Mouse (Mus musculus): ENCODE data around the gene Nr0b2. TPM values are rescaled to one million over a fixed set of nuclear protein-coding genes. Genes with fewer than 3 reads are reported as not detected.

The Nr0b2 gene
- polyA plus RNA-seq, 1 experiment from 2014 or later, result not detected

DNA sequence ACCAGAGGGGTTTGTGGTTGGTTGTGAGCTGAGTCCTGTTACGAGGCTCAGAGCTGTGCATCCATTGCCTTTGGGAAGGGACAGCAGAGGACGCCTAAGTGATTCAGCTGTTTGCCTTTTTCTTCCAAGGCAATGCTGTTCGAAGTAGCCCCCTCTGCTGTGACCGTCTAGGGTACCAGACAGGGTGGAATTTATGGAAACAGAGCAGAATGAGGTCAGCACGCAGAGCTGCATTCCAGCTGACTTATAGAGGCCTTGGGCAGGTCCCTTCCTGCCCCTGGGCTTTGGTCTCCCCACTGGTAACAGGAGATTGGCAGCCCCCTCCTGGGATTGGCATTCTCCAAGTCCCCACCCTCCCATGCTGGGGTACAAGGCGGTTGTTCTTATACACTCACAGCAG lies 51.7 kb downstream of the Nr0b2 start:
- H3K4me3 ChIP-seq (ENCODE audit: low read depth, low read length), result no peak overlapping the region
- no peaks in the 10 kb centered on the region for H3K4me1 ChIP-seq (ENCODE audit: control insufficient read depth, insufficient read depth, low read length)
- H3K27ac ChIP-seq (replicated peaks; ENCODE audit: low read depth, low read length), result peak overlapping the region; percentile 83
- 59% methylated on average over 6 of the region's 6 CpGs for WGBS
- H3K36me3 ChIP-seq (ENCODE audit: control insufficient read depth, insufficient read depth, low read length), result peaks cover 50% of the 10 kb centered on the region; the same call in 1 of the 2 replicates
- peaks cover 20% of the 10 kb centered on the region for H3K27me3 ChIP-seq (replicated peaks; ENCODE audit: control insufficient read depth, insufficient read depth, low read length)
- H3K4me2 ChIP-seq (ENCODE audit: low read depth, low read length), result 0 out of 2 replicates have a peak overlapping the region, but pooled peaks have one; percentile 15
- H3K9me3 ChIP-seq (ENCODE audit: control insufficient read depth, low read length), result no peaks in the 10 kb centered on the region
- H3K9ac ChIP-seq (ENCODE audit: low read depth, low read length), result no peak overlapping the region
- peak; percentile 39; the same call in 1 of the 2 replicates for ATAC-seq (ENCODE audit: low read depth)
- DNase-seq (ENCODE audit: low spot score), result peak; percentile 82

GRCm38 (mm10) chr4:133605330-133605729 lies 52.2 kb downstream of the Nr0b2 start:
- no peaks in the 10 kb centered on the region for H3K9me3 ChIP-seq (ENCODE audit: control insufficient read depth, low read length)
- 0 out of 2 replicates have a peak overlapping the region, but pooled peaks have one; percentile 15 for H3K4me2 ChIP-seq (ENCODE audit: low read depth, low read length)
- peaks cover 55% of the 10 kb centered on the region; the same call in 1 of the 2 replicates for H3K36me3 ChIP-seq (ENCODE audit: control insufficient read depth, insufficient read depth, low read length)
- no peak overlapping the region for H3K4me3 ChIP-seq (ENCODE audit: low read depth, low read length)
- 36% methylated on average over 9 of the region's 9 CpGs for WGBS
- H3K27ac ChIP-seq (replicated peaks; ENCODE audit: low read depth, low read length), result peak overlapping the region; percentile 83
- H3K4me1 ChIP-seq (ENCODE audit: control insufficient read depth, insufficient read depth, low read length), result no peaks in the 10 kb centered on the region
- peaks cover 15% of the 10 kb centered on the region for H3K27me3 ChIP-seq (replicated peaks; ENCODE audit: control insufficient read depth, insufficient read depth, low read length)
- ATAC-seq (ENCODE audit: low read depth) (peak; percentile 79), DNase-seq (ENCODE audit: low spot score) (peak; percentile 90)
- peak overlapping the region; percentile 16; the same call in 1 of the 2 replicates for H3K9ac ChIP-seq (ENCODE audit: low read depth, low read length)

Small RNA genes lying within 50 kb of the gene (microRNA-seq; reads per million reads assigned to microRNA genes)
- not detected for gene Gm23158 (ENCODE audit: borderline number of aligned reads)

Other genes with a start within 250 kb of the Nr0b2 start
- gene Wdtc1, start 199.9 kb upstream of the Nr0b2 start, polyA plus RNA-seq (2014; fragmentation: Nextera tagmentation; extraction: Ambion mirVana), result 17.4 and 17.6 TPM in 2 replicates
- gene Slc9a1, start 183.7 kb upstream of the Nr0b2 start, polyA plus RNA-seq (2014; fragmentation: Nextera tagmentation; extraction: Ambion mirVana), result 9.2 and 11.0 TPM in 2 replicates
- 1.4 and 2.8 TPM in 2 replicates for gene Tent5b, start 73.2 kb upstream of the Nr0b2 start, polyA plus RNA-seq (2014; fragmentation: Nextera tagmentation; extraction: Ambion mirVana)
- gene Trnp1, start 54.8 kb upstream of the Nr0b2 start, polyA plus RNA-seq (2014; fragmentation: Nextera tagmentation; extraction: Ambion mirVana), result 9.0 TPM in 2 replicates
- gene Kdf1, start 34.4 kb upstream of the Nr0b2 start, polyA plus RNA-seq (2014; fragmentation: Nextera tagmentation; extraction: Ambion mirVana), result 11.6 and 12.6 TPM in 2 replicates
- gene Nudc, start 7.4 kb upstream of the Nr0b2 start, polyA plus RNA-seq (2014; fragmentation: Nextera tagmentation; extraction: Ambion mirVana), result 191 and 199 TPM in 2 replicates
- gene Gpatch3, start 21.4 kb downstream of the Nr0b2 start, polyA plus RNA-seq (2014; fragmentation: Nextera tagmentation; extraction: Ambion mirVana), result 6.3 and 8.3 TPM in 2 replicates
- gene Gpn2, start 31.0 kb downstream of the Nr0b2 start, polyA plus RNA-seq (2014; fragmentation: Nextera tagmentation; extraction: Ambion mirVana), result 17.3 and 18.8 TPM in 2 replicates
- gene Sfn, start 48.8 kb downstream of the Nr0b2 start, polyA plus RNA-seq (2014; fragmentation: Nextera tagmentation; extraction: Ambion mirVana), result 129 and 135 TPM in 2 replicates
- gene Zdhhc18, start 96.8 kb downstream of the Nr0b2 start, polyA plus RNA-seq (2014; fragmentation: Nextera tagmentation; extraction: Ambion mirVana), result 2.1 and 3.7 TPM in 2 replicates
- 8.4 and 11.3 TPM in 2 replicates for gene Pigv, start 119.3 kb downstream of the Nr0b2 start, polyA plus RNA-seq (2014; fragmentation: Nextera tagmentation; extraction: Ambion mirVana)
- 29.1 and 29.6 TPM in 2 replicates for gene Arid1a, start 203.4 kb downstream of the Nr0b2 start, polyA plus RNA-seq (2014; fragmentation: Nextera tagmentation; extraction: Ambion mirVana)

Data from embryonic facial prominence, embryonic 14.5 days (tissue).